Mouse (Mus musculus) C2C12 (cell line): ENCODE results near the gene Glb1.

Source experiments
- CTCF ChIP-seq: IDR thresholded peaks from one replicate; pipeline ENCODE4 v1.5.1; 2011; ENCODE audit not compliant: control insufficient read depth, insufficient read depth, insufficient read length
- FOSL1 ChIP-seq: IDR thresholded peaks from one replicate; pipeline ENCODE4 v1.8.0; 2011; ENCODE audit warnings: mild to moderate bottlenecking, low read length; ENCODE audit not compliant: poor library complexity, insufficient read depth, severe bottlenecking
- MAX ChIP-seq: IDR thresholded peaks from one replicate; pipeline ENCODE4 v1.6.1; 2011; ENCODE audit warnings: mild to moderate bottlenecking, control low read depth
- MYOD1 ChIP-seq: IDR thresholded peaks from one replicate; pipeline ENCODE4 v1.6.1; 2011; ENCODE audit warnings: low read depth; ENCODE audit not compliant: control insufficient read depth, insufficient read length
- MYOG ChIP-seq: IDR thresholded peaks from one replicate; pipeline ENCODE4 v1.6.1; 2011; ENCODE audit not compliant: control insufficient read depth, insufficient read length; ENCODE audit errors: extremely low read depth
- USF1 ChIP-seq: IDR thresholded peaks from one replicate; pipeline ENCODE4 v1.6.1; 2011; ENCODE audit warnings: low read depth, mild to moderate bottlenecking, control low read depth, moderate library complexity

DNA sequence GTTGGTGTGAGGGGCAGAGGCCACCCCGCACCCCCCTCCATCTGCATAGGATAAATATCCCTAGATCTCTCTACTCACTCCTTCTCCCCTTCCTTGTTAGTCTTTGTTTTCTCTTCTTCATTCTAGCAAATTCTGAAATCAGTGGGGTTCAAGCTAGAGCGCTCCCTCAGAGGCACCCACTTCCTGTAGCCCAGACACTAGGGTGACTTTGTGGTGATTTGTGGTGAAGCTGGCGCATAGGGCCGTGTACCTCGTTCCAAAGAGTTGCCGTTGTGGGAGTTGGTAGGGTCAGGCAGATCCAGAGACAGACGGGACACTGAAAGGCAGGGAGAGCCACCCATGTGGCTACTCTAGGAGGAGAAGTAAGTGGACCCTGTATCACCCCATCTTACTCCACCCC, 61.7 kb downstream of the Glb1 start:
- TF ChIP-seq FOSL1 (no peak), USF1 (no peak), CTCF (no peak), MYOG (no peak), MAX (no peak), MYOD1 (no peak)
